Mouse (Mus musculus): ENCODE results near the gene A630001G21Rik. TPM values are rescaled to one million over a fixed set of nuclear protein-coding genes. Genes with fewer than 3 reads are reported as not detected.

Gene A630001G21Rik
- polyA plus RNA-seq, 1 experiment from 2014 or later, result 1.5 TPM

DNA sequence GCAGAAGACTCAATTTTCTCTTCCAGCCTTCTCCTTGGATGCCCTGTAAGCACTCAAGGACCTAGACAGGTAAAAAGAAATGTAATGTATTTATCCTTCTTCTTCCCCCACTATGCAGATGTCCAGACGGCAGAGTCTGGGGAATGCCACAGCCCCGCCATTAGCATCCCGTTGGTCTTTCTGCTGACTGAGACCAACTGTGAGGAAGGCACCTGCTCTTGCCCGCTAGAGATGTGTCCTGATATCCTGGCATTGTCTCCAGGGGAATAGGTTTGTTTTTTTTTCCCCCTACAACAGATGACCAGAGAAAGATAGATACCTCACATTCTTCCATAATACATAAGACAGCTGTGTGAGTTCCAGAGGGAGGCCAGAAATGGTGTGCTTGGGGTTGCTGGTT lies 14.2 kb downstream of the A630001G21Rik start:
- H3K4me1 ChIP-seq (ENCODE audit: insufficient read depth, low read depth, low read length), result no peaks in the 10 kb centered on the region
- no peaks in the 10 kb centered on the region for H3K36me3 ChIP-seq (ENCODE audit: insufficient read depth, low read length)
- H3K9ac ChIP-seq (replicated peaks; ENCODE audit: low read depth), result no peak overlapping the region
- no peak overlapping the region for H3K27ac ChIP-seq (ENCODE audit: low read length)
- WGBS, result 76% methylated on average over 3 of the region's 4 CpGs
- no peaks in the 10 kb centered on the region for H3K27me3 ChIP-seq (replicated peaks; ENCODE audit: insufficient read depth, low read length)
- TF ChIP-seq EP300 (IDR thresholded peaks at IDR 0.05) (no peak), CTCF (IDR thresholded peaks at IDR 0.05) (no peak)
- no peaks in the 10 kb centered on the region for H3K9me3 ChIP-seq (ENCODE audit: low read length)
- no peak overlapping the region for H3K4me2 ChIP-seq (replicated peaks; ENCODE audit: low read depth, low read length)
- no peak for ATAC-seq
- no peak for DNase-seq (ENCODE audit: low spot score)
- no peak overlapping the region for H3K4me3 ChIP-seq (ENCODE audit: low read depth, low read length)

DNA sequence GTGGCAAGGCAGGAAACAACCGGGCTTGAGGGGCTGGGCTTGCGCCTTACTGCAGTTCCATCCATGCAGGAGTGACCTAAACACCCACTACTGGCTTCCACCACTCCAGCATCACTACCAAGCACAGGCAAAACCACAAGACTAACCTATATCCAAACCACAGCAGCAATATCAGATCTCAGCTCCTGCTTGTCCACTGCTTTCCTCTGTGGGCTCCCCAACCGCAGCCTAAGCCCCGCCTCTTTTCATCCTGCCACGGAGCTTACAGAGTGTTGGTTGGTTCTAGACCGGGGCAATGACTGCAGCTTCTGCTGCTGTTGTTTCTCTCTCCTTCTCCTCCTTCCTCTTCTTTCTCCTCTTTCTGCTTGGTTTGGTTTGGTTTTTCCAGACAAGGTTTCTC lies 15.1 kb downstream of the A630001G21Rik start:
- DNase-seq (ENCODE audit: low spot score), result no peak
- Histone ChIP-seq H3K4me2 (replicated peaks; ENCODE audit: low read depth, low read length) (no peak overlapping the region), H3K9me3 (ENCODE audit: low read length) (no peaks in the 10 kb centered on the region), H3K36me3 (ENCODE audit: insufficient read depth, low read length) (no peaks in the 10 kb centered on the region), H3K4me3 (ENCODE audit: low read depth, low read length) (no peak overlapping the region), H3K4me1 (ENCODE audit: insufficient read depth, low read depth, low read length) (no peaks in the 10 kb centered on the region), H3K27me3 (replicated peaks; ENCODE audit: insufficient read depth, low read length) (no peaks in the 10 kb centered on the region), H3K27ac (ENCODE audit: low read length) (no peak overlapping the region), H3K9ac (replicated peaks; ENCODE audit: low read depth) (no peak overlapping the region)
- WGBS, result 70% methylated on average over 6 of the region's 6 CpGs
- no peak for ATAC-seq
- TF ChIP-seq CTCF (IDR thresholded peaks at IDR 0.05) (no peak), EP300 (IDR thresholded peaks at IDR 0.05) (no peak)

DNA sequence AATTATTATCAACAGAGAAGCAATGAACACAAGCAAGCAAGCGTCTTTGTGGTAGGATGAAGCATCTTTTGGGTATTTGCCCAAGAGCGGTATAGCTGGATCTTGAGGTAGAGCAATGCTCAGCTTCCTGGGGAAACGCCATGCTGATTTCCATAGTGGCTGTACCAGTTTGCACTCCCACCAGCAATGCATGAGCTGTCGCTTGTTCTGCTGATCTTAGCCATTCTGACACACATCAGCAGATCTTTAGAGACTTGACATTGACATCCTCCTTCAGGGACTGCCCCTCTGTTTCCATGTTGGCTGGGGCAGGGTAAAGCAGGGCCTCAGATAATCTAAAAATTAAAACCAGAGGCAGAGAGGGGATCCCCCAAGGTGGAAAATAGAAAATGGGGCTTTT lies 16.8 kb downstream of the A630001G21Rik start:
- no peaks in the 10 kb centered on the region for H3K9me3 ChIP-seq (ENCODE audit: low read length)
- TF ChIP-seq CTCF (IDR thresholded peaks at IDR 0.05) (no peak), EP300 (IDR thresholded peaks at IDR 0.05) (no peak)
- H3K9ac ChIP-seq (replicated peaks; ENCODE audit: low read depth), result no peak overlapping the region
- WGBS, result 87% methylated on average over 4 of the region's 4 CpGs
- no peak overlapping the region for H3K4me2 ChIP-seq (replicated peaks; ENCODE audit: low read depth, low read length)
- no peak overlapping the region for H3K4me3 ChIP-seq (ENCODE audit: low read depth, low read length)
- ATAC-seq (no peak), DNase-seq (ENCODE audit: low spot score) (no peak)
- H3K27me3 ChIP-seq (replicated peaks; ENCODE audit: insufficient read depth, low read length), result no peaks in the 10 kb centered on the region
- no peak overlapping the region for H3K27ac ChIP-seq (ENCODE audit: low read length)
- H3K36me3 ChIP-seq (ENCODE audit: insufficient read depth, low read length), result no peaks in the 10 kb centered on the region
- no peaks in the 10 kb centered on the region for H3K4me1 ChIP-seq (ENCODE audit: insufficient read depth, low read depth, low read length)

DNA sequence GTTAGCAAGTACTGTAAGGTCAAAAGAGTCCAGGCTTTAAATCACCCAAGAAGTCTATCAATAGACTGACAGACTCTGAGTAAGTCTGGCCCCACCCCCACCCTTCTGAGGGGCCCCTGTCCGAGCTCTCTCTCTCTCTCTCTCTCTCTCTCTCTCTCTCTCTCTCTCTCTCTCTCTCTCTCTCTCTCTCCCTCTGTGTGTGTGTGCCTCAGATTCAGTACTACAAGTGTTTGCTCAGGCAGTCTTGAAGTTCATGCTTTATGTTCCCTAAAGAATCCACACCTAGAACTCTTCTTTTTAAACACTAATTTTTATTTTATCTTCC lies 19.5 kb downstream of the A630001G21Rik start:
- Histone ChIP-seq H3K27ac (ENCODE audit: low read length) (no peak overlapping the region), H3K9ac (replicated peaks; ENCODE audit: low read depth) (no peak overlapping the region), H3K4me1 (ENCODE audit: insufficient read depth, low read depth, low read length) (no peaks in the 10 kb centered on the region), H3K4me3 (ENCODE audit: low read depth, low read length) (no peak overlapping the region), H3K36me3 (ENCODE audit: insufficient read depth, low read length) (no peaks in the 10 kb centered on the region), H3K27me3 (replicated peaks; ENCODE audit: insufficient read depth, low read length) (no peaks in the 10 kb centered on the region), H3K9me3 (ENCODE audit: low read length) (no peaks in the 10 kb centered on the region), H3K4me2 (replicated peaks; ENCODE audit: low read depth, low read length) (no peak overlapping the region)
- DNase-seq (ENCODE audit: low spot score), result no peak
- 10% methylated on average over 1 of the region's 1 CpGs for WGBS
- TF ChIP-seq EP300 (IDR thresholded peaks at IDR 0.05) (no peak), CTCF (IDR thresholded peaks at IDR 0.05) (no peak)
- no peak for ATAC-seq

DNA sequence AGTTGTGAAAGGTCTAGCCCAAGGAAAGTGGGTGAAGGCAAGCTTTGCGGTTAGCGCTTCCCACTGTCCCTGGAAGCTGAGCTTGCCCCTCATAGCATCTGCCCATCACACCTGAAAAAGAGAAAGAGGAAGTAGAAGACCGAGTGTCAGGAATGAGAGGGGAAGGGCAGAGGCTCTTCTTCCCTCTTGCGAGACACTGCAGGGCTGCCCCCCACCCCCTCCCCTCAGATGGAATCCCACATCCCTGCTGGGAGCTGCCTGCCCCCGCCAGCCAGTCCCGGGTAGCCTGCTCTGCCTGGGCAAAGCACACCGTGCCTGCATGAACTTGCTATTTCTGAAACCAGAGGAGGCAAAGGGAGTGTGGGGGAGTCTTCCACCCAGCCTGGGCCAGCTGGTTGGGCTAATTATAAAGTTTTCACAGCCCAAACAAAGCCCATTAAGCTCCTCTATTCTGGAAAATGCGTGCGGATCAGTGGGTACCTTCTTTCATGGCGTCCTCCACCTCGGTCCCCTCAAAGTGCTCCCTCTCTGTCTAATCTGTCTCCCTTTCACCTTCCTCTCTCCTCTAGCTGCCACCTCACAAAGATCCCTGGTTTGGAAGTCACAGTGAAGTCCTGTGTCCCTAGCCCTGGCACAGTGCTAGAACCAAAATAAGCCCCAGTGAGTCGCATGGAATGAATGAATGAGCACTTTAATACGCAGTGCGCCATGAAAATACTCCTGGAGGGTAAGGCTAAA lies 20.0 kb downstream of the A630001G21Rik start:
- TF ChIP-seq EP300 (IDR thresholded peaks at IDR 0.05), result no peak
- TF ChIP-seq CTCF (IDR thresholded peaks at IDR 0.05), result no peak
- no peak overlapping the region for H3K4me3 ChIP-seq (ENCODE audit: low read depth, low read length)
- no peak overlapping the region for H3K27ac ChIP-seq (ENCODE audit: low read length)
- 39% methylated on average over 12 of the region's 14 CpGs for WGBS
- no peak overlapping the region for H3K4me2 ChIP-seq (replicated peaks; ENCODE audit: low read depth, low read length)
- ATAC-seq, result no peak
- no peak overlapping the region for H3K9ac ChIP-seq (replicated peaks; ENCODE audit: low read depth)
- DNase-seq (ENCODE audit: low spot score), result no peak
- H3K27me3 ChIP-seq (replicated peaks; ENCODE audit: insufficient read depth, low read length), result no peaks in the 10 kb centered on the region
- no peaks in the 10 kb centered on the region for H3K4me1 ChIP-seq (ENCODE audit: insufficient read depth, low read depth, low read length)
- H3K36me3 ChIP-seq (ENCODE audit: insufficient read depth, low read length), result no peaks in the 10 kb centered on the region
- H3K9me3 ChIP-seq (ENCODE audit: low read length), result no peaks in the 10 kb centered on the region

DNA sequence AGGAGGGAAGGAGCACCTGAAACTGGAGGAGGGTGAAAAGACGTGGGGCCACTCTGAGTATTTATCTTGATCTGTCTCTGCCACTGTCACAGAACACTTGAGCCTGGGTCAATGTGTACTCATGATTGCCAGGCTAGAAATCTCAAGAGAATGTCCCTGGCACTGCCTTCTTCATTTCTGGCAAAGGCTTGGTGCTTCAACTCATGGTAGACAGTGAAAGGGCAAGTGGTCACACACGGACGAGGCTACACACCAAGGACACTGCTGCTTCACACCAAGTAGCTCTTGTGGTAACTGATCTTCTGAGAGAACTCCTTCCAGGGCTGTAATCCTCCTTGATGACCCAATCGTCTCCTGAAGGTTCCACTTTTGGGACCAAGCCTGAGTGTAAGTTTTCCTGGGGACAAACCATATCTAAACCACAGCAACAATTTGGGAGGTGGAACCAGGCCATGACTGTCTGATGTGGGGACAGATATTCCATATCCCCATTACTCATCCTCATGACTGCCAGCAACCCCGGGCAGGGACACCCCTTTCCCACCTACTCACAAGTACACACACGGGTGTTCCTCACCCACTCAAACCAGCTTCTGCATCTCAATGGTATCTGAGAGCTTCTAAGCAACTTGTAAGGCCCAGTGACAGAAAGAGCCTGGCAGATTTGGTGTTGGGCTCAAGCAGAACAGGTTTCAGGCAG lies 20.8 kb downstream of the A630001G21Rik start:
- H3K36me3 ChIP-seq (ENCODE audit: insufficient read depth, low read length), result no peaks in the 10 kb centered on the region
- DNase-seq (ENCODE audit: low spot score), result no peak
- TF ChIP-seq CTCF (IDR thresholded peaks at IDR 0.05) (no peak), EP300 (IDR thresholded peaks at IDR 0.05) (no peak)
- no peak overlapping the region for H3K9ac ChIP-seq (replicated peaks; ENCODE audit: low read depth)
- H3K4me2 ChIP-seq (replicated peaks; ENCODE audit: low read depth, low read length), result no peak overlapping the region
- no peaks in the 10 kb centered on the region for H3K9me3 ChIP-seq (ENCODE audit: low read length)
- no peaks in the 10 kb centered on the region for H3K27me3 ChIP-seq (replicated peaks; ENCODE audit: insufficient read depth, low read length)
- no peak for ATAC-seq
- WGBS, result 52% methylated on average over 6 of the region's 6 CpGs
- no peak overlapping the region for H3K27ac ChIP-seq (ENCODE audit: low read length)
- no peaks in the 10 kb centered on the region for H3K4me1 ChIP-seq (ENCODE audit: insufficient read depth, low read depth, low read length)
- no peak overlapping the region for H3K4me3 ChIP-seq (ENCODE audit: low read depth, low read length)

All from lung, postnatal 0 days (tissue).